Mouse (Mus musculus): ENCODE data around the gene Brca1.
"Not testable (repeated sequence)": the region's sequence is repeated elsewhere in the genome, so short reads cannot be mapped to it uniquely, and the experiment has no call there.

Brca1 gene

DNA sequence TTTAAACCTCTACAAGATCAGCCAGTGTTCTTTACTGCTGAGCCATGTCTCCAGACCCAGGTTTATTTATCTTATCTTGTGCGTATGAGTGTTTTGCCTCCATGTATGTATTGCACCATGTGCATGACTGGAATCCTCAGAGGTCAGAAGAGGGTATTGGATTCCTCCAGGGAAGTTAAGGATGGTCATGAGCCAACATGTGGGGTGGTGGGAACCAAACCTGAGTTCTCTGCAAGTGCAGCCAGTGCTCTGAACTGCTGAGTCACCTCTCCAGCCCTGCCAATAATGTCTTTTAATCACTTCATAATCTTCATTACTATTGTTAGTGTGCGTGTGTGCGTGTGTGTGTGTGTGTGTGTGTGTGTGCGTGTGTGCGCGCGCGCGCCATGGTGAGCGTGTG is 100.2 kb downstream of the Brca1 start:
- CTCF ChIA-PET = no interaction called here

DNA sequence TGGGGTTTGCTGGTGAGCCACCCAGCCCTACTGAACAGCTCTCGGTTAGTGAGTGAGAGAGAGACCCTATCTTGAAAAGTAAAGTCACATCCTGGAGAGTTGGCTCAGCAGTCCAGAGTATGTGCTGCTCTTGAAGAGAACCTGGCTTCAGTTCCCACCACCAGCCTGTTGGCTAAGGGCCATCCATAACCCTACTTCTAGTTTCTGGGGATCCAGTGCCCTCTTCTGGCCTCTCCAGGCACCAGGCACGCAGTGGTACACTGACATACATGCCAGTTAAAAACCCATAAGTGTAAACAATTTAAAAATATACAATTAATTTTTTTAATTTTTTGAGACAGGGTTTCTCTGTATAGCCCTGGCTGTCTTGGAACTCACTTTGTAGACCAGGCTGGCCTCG is 101.4 kb downstream of the Brca1 start:
- CTCF ChIA-PET = interaction anchor here (0.7 to 1.3 kb wide), 2 partner anchors 15 to 60 kb away, joined by 3 read pairs; partner anchors contain the start of gene Vat1

DNA sequence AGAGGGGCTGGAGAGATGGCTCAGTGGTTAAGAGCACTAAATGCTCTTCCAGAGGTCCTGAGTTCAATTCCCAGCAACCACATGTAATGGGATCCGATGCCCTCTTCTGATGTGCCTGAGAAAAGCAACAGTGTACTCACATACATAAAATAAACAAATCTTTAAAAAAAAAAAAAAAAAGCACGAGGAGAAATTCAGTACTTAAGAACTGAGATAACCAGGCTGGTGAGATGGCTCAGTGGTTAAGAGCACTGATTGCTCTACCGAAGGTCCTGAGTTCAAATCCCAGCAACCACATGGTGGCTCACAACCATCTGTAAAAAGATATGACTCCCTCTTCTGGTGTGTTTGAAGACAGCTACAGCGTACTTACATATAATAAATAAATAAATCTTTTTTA is 102.2 kb downstream of the Brca1 start:
- CTCF ChIA-PET = interaction anchor here (0.7 to 1.3 kb wide), 3 partner anchors 16 to 290 kb away, joined by 3 to 4 read pairs (median 3); partner anchors contain the start of gene Vat1

DNA sequence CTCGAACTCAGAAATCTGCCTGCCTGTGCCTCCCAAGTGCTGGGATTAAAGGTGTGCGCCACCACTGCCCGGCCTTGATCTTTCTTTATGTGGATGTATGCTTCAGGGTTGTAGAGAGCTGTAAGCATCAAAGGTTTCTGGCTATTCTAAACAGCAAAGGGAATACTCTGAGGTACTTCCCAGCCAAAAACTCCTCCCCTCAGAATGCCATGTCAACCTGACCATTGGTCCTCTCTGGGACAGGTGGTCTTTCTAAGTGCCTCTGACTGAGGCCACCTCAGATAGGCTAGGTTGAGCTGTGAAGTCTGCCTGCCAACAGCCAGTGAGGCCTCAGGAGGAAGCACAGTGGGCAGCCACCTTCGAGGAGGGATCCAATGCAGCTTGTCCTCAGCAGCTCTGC is 102.9 kb downstream of the Brca1 start:
- CTCF ChIA-PET = interaction anchor here (1.3 kb wide), 1 partner anchor 17 kb away, joined by 3 read pairs; the partner anchor contains the start of gene Vat1

DNA sequence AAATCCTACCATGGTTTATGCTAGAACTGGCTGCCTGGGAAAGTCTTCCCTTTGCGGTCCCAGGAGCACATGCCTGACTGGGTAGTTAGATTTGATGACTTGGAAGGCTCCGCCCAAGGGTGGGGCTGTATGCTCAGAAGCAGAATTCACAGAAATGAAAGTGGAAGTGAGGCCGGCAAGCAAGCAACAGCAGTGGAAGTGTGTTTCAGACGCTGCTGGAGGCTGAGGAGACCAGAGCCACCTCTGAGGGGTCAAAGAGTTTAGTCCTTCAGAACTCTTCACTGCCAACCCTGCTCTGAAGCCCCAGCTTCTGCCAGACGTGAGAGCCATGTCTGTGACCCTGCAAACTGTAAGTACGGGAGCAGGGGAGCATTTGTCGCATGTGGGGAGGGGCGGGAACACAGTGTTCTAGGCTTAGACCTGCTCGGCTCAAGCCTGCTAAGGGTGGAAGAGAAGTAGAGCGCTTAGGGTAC is 103.4 kb downstream of the Brca1 start, which contains the start of gene Ifi35:
Gene Ifi35, plus strand, starts transcription at position 134 of the 473 bp plus-strand sequence.
- CTCF ChIA-PET = no interaction called here

DNA sequence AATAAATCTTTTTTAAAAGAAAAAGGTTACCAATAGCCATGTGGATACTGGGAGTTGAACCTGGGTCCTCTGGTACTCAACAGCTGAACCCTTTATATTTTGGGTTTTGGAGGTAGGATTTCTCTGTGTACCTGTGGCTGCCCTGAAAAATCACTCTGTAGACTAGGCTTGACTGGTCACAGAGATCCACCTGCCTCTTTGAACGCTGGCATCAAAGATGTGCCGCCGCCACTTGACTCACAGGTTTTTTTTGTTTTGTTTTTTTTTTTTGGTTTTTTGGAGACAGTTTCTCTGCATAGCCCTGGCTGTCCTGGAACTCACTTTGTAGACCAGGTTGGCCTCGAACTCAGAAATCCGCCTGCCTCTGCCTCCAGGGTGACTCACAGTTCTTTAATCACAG is 104.0 kb downstream of the Brca1 start:
- CTCF ChIA-PET = no interaction called here

DNA sequence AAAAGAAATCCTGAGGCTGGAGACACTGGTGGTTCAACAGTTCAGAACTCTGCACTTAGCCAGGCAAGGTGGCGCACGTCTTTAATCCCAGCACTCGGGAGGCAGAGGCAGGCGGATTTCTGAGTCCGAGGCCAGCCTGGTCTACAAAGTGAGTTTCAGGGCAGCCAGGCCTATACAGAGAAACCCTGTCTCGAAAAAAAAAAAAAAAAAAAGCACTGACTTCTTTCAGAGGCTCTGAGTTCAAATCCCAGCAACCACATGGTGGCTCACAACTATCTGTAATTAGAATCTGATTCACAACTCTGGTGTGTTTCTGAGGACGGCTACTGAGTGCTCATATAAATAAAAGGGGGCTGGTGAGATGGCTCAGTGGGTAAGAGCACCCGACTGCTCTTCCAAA is 104.9 kb downstream of the Brca1 start:
- CTCF ChIA-PET = not testable (repeated sequence)

DNA sequence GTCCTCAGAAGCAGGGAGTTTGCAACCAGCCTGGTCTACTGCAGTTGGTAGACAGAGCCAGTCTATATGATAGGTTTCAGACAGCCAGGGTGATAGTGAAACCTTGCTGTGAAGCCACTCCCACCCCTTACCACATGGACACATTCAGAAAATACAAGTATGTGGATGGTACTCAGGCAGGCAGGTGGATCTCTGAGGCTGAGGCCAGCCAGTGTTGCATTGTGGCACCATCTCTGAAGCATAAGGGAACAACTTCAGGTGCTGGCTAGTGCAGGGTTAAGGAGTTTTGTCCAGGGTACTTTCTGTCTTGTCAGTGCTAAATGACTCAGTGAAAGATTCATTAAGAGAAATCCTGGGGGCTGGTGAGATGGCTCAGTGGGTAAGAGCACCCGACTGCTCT is 105.4 kb downstream of the Brca1 start:
- CTCF ChIA-PET = no interaction called here

DNA sequence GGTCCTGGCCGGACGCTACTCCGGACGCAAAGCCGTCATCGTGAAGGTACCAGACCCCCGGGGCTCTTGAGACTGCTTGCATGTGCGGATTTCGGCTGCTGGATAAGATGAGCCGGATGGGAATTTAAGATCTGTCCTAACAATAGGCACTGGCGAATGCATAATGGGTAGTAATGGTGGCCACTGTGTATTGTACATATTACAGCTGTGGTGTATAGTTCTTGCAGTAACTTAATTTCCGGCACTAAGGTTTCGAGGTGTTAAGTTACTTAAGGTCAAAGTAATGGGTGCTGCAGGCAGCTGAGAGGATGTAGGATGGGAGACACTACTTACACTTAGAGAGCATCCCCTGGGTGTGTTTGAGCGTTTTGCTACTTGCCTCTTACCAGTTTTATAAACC is 109.0 kb downstream of the Brca1 start:
- CTCF ChIA-PET = no interaction called here

DNA sequence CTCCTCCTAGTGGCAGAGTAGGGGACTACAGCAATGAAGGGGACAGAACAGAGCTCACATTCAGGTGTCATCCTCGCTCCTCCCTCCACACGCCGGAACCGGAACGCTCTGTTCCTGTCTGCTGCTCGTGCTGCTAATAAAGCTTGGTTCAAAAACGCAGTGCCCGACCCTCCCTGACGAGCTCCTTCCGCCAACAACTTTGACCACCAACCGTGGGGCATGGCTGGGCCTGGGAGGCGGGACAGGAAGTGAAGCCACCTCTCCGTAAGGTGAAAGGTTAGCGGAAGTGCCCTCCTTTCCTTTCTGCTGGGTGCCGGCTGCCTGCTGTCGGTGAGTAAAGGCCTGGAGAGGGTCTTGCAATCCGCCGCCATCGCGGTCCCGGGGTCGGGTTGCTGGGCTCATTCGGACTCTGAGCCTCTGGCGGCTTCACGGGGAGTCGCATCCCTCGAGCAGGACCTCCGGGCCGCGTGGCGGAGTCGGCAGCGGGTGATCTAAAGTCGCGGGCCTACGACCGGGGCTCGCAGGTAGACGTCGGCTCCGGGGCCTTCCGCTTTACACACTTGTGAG is 109.5 kb downstream of the Brca1 start, which contains the start of gene Rpl27:
Gene Rpl27, plus strand, starts transcription at position 172 of the 567 bp plus-strand sequence.
- CTCF ChIA-PET = interaction anchor here (0.5 to 1.1 kb wide), 2 partner anchors 24 to 728 kb away, joined by 3 to 7 read pairs; partner anchors contain the start of genes Hspb9 and Vat1

DNA sequence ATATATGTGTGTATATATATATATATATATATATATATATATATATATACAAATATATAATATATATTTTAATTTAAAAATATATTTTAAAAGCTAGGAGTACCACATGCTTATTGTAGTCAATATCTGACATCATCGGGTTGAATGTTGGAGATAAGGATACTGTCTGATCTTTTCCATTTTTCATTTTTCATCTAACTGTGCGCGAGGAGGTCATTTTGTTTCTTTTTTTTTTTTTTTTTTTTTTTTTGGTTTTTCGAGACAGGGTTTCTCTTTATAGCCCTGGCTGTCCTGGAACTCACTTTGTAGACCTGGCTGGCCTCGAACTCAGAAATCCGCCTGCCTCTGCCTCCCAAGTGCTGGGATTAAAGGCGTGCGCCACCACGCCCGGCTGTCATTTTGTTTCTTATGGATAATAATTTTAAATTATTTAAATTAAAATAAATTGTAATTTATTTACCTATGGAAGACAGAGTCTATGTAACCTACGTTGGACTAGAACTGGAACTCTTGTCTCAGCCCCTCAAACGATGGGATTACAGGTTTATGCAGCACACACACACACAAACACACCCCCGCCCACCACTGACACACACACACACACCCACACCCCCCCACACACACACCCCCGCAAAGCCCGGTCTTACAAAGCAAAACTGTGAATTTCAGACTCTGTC is 110.2 kb downstream of the Brca1 start:
- CTCF ChIA-PET = interaction anchor here (0.5 to 1.1 kb wide), 2 partner anchors 728 to 807 kb away, joined by 3 read pairs; partner anchors contain the start of genes BC030867 and Hspb9
